Mouse (Mus musculus): ENCODE measurements around the gene Tmem130.
A peak's percentile ranks its signal among the peaks of the same experiment; 100 is the strongest.
"Not testable (repeated sequence)": the region's sequence is repeated elsewhere in the genome, so short reads cannot be mapped to it uniquely, and the experiment has no call there.

The Tmem130 gene

GRCm38 (mm10) chr5:144761161-144761868, at the start of gene Tmem130:
Gene Tmem130 (minus strand): TSS chr5:144761818.
- no peak for DNase-seq (ENCODE audit: low read depth, low spot score)

- no peak for DNase-seq (ENCODE audit: low read depth, low spot score)
These were observed 45.3 kb upstream of the Tmem130 start for GRCm38 (mm10) chr5:144806931-144807330.

DNA sequence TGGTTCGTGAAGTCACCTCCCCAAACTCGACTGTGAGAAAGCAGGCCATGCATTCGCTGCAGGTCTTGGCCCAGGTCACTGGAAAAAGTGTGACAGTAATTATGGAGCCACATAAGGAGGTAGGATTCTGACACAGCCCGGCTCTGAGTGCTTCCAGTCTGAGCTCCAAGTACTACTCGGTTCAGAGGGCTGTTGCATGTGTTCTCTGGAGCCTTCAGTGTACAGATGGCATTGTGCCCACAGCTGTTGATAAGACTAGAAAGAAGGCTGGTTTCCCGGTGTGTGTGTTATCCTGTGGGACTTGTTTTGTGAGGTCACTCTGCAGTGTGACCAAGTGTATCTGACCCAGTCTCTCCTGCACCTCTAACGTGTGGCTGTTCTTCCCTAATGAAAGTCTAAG, 42.6 kb upstream of the Tmem130 start:
- DNase-seq (ENCODE audit: low read depth, low spot score): no peak

DNA sequence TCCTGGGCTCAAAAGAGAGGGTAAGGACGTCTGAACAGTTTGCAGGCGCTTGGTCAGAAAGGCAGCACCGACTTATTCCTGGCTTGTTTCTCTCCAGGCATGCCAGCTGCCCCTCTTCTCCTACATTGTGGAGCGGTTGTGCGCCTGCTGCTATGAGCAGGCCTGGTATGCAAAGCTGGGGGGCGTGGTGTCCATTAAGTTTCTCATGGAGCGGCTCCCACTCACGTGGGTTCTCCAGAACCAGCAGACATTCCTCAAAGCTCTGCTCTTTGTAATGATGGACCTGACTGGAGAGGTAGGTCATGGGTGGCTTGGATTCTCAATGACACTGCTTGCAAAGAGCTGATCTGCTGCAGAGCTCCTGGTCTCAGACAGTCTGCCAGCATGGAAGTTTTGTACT, 41.4 kb upstream of the Tmem130 start:
- no peak for DNase-seq (ENCODE audit: low read depth, low spot score)

DNA sequence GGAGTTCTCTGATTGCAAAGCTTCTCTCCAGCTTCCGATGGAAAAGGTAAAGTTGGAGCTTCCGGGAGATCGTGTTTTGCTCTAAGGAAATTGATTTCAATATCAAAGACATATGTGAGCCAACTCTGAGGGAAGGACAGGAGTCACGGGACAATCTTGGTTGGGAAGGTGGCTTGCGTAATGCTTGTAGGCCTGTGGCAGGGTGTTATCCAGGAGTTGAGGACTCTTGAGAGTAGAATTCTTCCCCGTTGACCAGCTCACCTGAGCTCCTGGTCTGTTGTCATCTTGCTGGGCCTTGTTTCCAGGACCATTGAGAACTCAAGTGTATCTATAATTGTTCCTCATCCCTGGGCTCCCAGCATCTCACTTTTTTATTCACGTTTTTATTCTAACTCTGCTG, 35.5 kb upstream of the Tmem130 start:
- no peak for DNase-seq (ENCODE audit: low read depth, low spot score)

DNA sequence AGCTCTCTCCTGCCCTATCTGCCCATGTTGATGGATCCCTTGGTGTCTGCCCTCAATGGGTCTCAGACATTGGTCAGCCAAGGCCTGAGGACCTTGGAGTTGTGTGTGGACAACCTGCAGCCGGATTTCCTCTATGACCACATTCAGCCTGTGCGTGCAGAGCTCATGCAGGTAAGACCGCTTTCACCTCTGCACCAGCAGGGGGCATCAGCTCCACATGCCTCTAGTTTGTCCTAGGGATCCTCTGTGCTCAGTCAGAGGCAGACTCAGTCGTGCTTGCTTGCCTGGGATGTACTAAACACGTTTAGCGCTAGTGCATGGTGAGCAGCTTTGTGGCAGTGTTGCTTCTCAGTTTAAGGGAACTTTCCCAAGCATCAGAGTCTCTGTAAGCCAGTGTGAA, 33.1 kb upstream of the Tmem130 start:
- peak; percentile 49 for DNase-seq (ENCODE audit: low read depth, low spot score)

DNA sequence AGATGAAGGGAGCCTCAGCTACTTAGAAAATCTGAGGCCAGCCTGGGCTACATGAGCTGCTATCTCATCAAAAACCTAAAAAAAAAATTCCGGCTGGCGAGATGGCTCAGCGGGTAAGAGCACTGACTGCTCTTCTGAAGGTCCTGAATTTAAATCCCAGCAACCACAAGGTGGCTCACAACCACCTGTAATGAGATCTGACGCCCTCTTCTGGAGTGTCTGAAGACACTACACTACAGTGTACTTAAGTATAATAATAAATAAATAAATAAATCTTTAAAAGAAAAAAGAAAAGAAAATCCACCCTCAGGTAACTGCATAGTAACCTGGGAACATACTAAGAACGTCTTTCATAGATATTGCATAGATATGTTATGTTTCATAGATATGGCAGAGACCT, 31.8 kb upstream of the Tmem130 start:
- DNase-seq (ENCODE audit: low read depth, low spot score): no peak

DNA sequence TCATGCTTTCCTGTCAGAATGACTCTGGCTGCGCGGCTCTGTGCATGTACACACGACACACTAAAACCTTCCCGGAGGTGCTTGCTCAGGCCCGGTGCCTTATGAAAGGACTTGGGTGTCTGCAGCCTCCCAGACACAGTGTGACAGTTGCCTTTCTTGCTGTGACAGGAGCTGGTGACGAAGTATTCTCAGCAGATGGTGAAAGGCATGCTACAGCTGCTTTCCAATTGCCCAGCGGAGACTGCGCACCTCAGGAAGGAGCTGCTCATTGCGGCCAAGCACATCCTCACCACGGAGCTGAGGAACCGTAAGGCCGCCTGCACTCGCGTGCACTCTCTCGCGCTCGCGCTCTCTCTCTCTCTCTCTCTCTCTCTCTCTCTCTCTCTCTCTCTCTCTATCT, 24.8 kb upstream of the Tmem130 start:
- DNase-seq (ENCODE audit: low read depth, low spot score): no peak

- no peak for DNase-seq (ENCODE audit: low read depth, low spot score)
These were observed 19.0 kb upstream of the Tmem130 start for GRCm38 (mm10) chr5:144780654-144781053.

DNA sequence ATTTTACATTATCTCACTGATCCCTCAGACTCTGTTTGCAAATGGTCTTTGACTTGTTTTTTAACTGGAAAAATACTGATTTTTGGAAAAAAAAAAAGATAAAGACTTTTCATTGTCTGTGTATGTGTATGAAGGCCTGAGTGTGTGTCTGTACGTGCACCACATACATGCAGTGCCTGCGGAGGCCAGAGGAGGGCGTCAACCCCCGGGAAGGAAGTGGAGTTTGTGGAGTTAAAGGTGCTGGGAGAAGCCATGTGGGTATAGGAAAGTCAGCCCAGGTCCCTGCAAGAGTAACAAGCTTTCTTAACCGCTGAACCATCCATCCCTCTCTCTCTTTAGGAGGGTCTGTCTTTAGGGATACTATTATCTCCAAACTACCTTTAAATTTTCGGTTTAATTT, 11.6 kb upstream of the Tmem130 start:
- no peak for DNase-seq (ENCODE audit: low read depth, low spot score)

GRCm38 (mm10) chr5:144769067-144769482, 7.5 kb upstream of the Tmem130 start:
- no peak for DNase-seq (ENCODE audit: low read depth, low spot score)

GRCm38 (mm10) chr5:144767911-144768841, 6.6 kb upstream of the Tmem130 start:
- peak; percentile 96 for DNase-seq (ENCODE audit: low read depth, low spot score)

DNA sequence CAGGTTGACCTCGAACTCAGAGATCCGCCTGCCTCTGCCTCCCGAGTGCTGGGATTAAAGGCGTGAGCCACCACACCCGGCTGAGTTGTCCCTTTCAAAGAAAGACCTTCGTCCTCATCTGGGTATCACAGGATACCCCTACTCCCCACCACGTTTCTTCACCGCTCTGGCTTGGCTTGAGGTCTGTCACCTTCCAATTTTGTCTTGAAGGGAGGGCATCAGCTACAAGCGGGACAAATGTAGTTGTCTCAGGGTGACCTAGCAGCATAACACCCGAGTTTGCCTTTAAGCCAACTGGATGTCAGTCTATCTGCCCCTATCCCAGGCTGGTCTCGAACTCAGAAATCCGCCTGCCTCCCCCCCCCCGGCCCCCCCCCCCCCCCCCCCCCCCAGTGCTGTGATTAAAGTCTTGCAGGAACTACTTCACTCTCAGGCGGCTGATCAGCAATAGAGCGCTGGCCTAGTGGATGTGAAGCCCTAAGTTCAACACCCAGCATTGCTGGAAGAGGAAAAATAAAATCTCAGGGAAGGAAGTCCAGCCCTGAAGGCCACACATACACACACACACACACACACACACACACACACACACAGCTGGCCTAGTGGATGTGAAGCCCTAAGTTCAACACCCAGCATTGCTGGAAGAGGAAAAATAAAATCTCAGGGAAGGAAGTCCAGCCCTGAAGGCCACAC, 5.6 kb upstream of the Tmem130 start, which contains the start of gene Trrap:
Trrap (plus strand) TSS at position 627 of the 693 bp plus-strand sequence.
- not testable (repeated sequence) for DNase-seq (ENCODE audit: low read depth, low spot score)

- no peak for DNase-seq (ENCODE audit: low read depth, low spot score)
These were observed 5.0 kb upstream of the Tmem130 start for GRCm38 (mm10) chr5:144766646-144767045.

DNA sequence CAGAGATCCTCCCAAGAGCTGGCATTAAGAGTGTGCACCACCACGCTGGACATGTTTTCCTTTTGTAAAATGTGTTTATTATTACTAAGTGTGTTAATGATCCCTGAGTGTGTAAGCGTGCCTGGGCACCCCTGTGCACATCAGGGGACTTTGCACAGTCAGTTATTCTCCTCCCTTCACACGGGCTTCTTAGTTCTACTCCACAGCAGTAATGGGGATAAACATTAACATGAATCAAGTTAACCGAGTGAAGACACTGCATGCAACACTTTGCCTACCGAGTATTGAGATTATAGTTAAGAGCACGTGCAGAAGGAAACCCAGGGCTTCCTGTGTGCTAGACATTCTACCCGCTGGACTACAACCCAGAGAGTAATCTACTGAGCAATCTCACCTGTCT, 4.4 kb upstream of the Tmem130 start:
- DNase-seq (ENCODE audit: low read depth, low spot score): no peak

- DNase-seq (ENCODE audit: low read depth, low spot score): no peak
These were observed 3.2 kb downstream of the Tmem130 start for GRCm38 (mm10) chr5:144758422-144758821.

- DNase-seq (ENCODE audit: low read depth, low spot score): no peak
These were observed 4.2 kb downstream of the Tmem130 start for GRCm38 (mm10) chr5:144757402-144757801.

- DNase-seq (ENCODE audit: low read depth, low spot score): no peak
These were observed 6.4 kb downstream of the Tmem130 start for GRCm38 (mm10) chr5:144755191-144755590.

GRCm38 (mm10) chr5:144753041-144753440, 8.6 kb downstream of the Tmem130 start:
- peak; percentile 64 for DNase-seq (ENCODE audit: low read depth, low spot score)

DNA sequence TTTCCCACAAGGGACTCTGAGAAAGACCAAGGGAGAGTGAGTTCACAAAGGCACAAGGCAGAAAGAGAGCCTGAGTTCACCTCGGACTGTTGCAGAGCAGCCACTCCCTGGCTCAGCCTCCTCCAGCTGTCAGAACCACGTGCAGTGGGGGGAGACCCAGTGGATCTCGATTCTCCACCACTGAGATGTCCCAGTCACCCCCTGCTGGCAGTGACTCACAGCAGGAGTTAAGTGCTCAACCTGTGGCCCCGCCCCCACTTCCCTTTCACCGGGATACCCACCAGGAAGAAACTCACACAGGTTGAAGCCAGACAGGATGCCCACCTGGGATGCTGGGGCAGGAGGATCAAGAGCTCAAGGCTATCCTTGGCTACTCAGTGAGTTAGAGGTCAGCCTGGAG, 9.2 kb downstream of the Tmem130 start:
- peak; percentile 17 for DNase-seq (ENCODE audit: low read depth, low spot score)

DNA sequence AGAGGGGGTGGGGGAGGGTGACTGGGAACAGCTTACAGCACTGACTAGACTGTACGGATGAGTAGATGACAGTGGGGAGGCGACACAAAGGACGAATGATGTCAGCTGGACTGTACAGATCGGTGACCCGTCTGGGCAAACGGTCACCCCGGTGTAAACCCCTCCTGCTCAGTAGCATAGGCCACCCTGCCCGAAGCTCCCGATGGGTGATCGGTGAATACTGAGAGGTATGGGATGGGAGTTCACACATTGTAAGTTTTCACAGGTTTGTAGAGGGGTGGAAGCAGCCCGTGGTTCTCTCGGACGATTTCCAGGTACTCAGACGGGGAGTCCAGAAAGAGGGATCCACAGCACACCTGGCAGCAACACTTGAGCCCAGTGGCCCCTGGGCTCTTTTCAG, 24.5 kb downstream of the Tmem130 start:
- no peak for DNase-seq (ENCODE audit: low read depth, low spot score)

GRCm38 (mm10) chr5:144734949-144735348, 26.7 kb downstream of the Tmem130 start:
- DNase-seq (ENCODE audit: low read depth, low spot score): peak; percentile 60
